Mouse (Mus musculus): ENCODE data around the gene Lhx4.

DNA sequence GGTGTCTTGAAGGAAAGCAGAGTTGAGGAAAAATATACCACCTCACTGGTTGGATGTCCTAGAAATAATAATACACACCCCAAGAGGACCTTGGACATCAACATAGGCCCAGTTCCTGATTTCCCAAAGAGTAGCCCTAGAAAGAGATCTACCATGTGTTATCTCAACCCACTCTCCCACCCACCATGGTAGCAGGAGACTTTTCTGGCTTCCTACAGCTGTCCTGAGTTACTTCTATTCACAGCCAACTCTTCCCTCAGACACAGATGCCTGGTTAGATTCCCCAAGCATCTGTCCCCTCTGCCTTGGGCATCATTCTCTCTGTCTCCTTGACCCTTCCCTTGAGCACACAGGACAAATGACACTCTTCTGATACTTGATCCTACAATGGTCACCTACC lies 36.1 kb downstream of the Lhx4 start:
- no peak for TF ChIP-seq CTCF (conservative IDR thresholded peaks at IDR 0.05; ENCODE audit: insufficient read depth, insufficient read length, low read depth, low read length)
- TF ChIP-seq POLR2A (IDR thresholded peaks at IDR 0.05; ENCODE audit: low read depth, low read length), result no peak

Data from kidney, adult 2 months (tissue).